ENCODE assay signal across 8 mouse cellular contexts in genomic region chr12:12938850-12939249, GRCm38 (mm10). TPM values are rescaled to one million over a fixed set of nuclear protein-coding genes. Genes with fewer than 3 reads are reported as not detected.
A peak's percentile ranks its signal among the peaks of the same experiment; 100 is the strongest.
DNase-seq lines count a peak whose midpoint lies in the region; ATAC-seq and TF ChIP-seq lines count a peak whose summit lies in the region.

No protein-coding gene starts in this region.

- ATAC-seq in embryonic facial prominence, embryonic 15.5 days (ENCODE audit: insufficient number of reproducible peaks, low FRiP score, low TSS enrichment, low read depth): no peak
- ATAC-seq in heart, embryonic 13.5 days (ENCODE audit: extremely low read depth, insufficient number of reproducible peaks, low FRiP score, low TSS enrichment): no peak
- no peak for ATAC-seq in kidney, postnatal 0 days (replicated peaks; ENCODE audit: low FRiP score, low read depth)
- ATAC-seq in liver, embryonic 13.5 days (ENCODE audit: low read depth): no peak
- peak; percentile 19; the same call in 1 of the 2 replicates for ATAC-seq in neural tube, embryonic 13.5 days (ENCODE audit: low read depth)

- peak; percentile 13 for DNase-seq in urinary bladder, postnatal 14 days (ENCODE audit: low spot score)
- DNase-seq in urinary bladder, postnatal 25 days (ENCODE audit: low spot score): no peak
- DNase-seq in kidney, postnatal 0 days (ENCODE audit: low spot score): peak; percentile 84
- no peak for DNase-seq in liver, embryonic 13.5 days
- peak; percentile 75 to 81 for DNase-seq in thymus, postnatal 10 days (ENCODE audit: low spot score in 2 of 2)

- TF ChIP-seq CTCF in kidney, postnatal 0 days (IDR thresholded peaks at IDR 0.05; ENCODE audit: low read depth): peak; percentile 83

- peak overlapping the region; percentile 23 for H3K9ac ChIP-seq in embryonic facial prominence, embryonic 15.5 days
- H3K9ac ChIP-seq in heart, embryonic 13.5 days: peak overlapping the region; percentile 94
- H3K9ac ChIP-seq in kidney, postnatal 0 days (ENCODE audit: low read depth, low read length): peak overlapping the region; percentile 83
- peak overlapping the region; percentile 67 for H3K9ac ChIP-seq in liver, embryonic 13.5 days
- H3K9ac ChIP-seq in neural tube, embryonic 13.5 days: peak overlapping the region; percentile 97

- no peaks in the 10 kb centered on the region for H3K36me3 ChIP-seq in embryonic facial prominence, embryonic 15.5 days
- peaks cover 33% of the 10 kb centered on the region for H3K36me3 ChIP-seq in heart, embryonic 13.5 days
- H3K36me3 ChIP-seq in kidney, postnatal 0 days (ENCODE audit: insufficient read depth, low read length): peaks cover 11% of the 10 kb centered on the region; the same call in 1 of the 2 replicates
- H3K36me3 ChIP-seq in liver, embryonic 13.5 days: peaks cover 10% of the 10 kb centered on the region; the same call in 1 of the 2 replicates
- peaks cover 26% of the 10 kb centered on the region for H3K36me3 ChIP-seq in neural tube, embryonic 13.5 days

- peaks cover 40% of the 10 kb centered on the region for H3K4me1 ChIP-seq in embryonic facial prominence, embryonic 15.5 days
- H3K4me1 ChIP-seq in heart, embryonic 13.5 days: peaks cover 37% of the 10 kb centered on the region
- H3K4me1 ChIP-seq in kidney, postnatal 0 days (replicated peaks; ENCODE audit: insufficient read depth, low read length): 0 out of 2 replicates have a peak, but pooled peaks cover 3% of the 10 kb centered on the region
- H3K4me1 ChIP-seq in liver, embryonic 13.5 days (replicated peaks): peaks cover 27% of the 10 kb centered on the region
- H3K4me1 ChIP-seq in neural tube, embryonic 13.5 days (replicated peaks): peaks cover 36% of the 10 kb centered on the region

- no peaks in the 10 kb centered on the region for H3K9me3 ChIP-seq in embryonic facial prominence, embryonic 15.5 days (replicated peaks)
- H3K9me3 ChIP-seq in heart, embryonic 13.5 days: no peaks in the 10 kb centered on the region
- H3K9me3 ChIP-seq in kidney, postnatal 0 days (replicated peaks; ENCODE audit: low read length): no peaks in the 10 kb centered on the region
- no peaks in the 10 kb centered on the region for H3K9me3 ChIP-seq in liver, embryonic 13.5 days (replicated peaks)
- no peaks in the 10 kb centered on the region for H3K9me3 ChIP-seq in neural tube, embryonic 13.5 days

- H3K27me3 ChIP-seq in embryonic facial prominence, embryonic 15.5 days: peaks cover 2% of the 10 kb centered on the region; the same call in 1 of the 2 replicates
- no peaks in the 10 kb centered on the region; the same call in 1 of the 2 replicates for H3K27me3 ChIP-seq in heart, embryonic 13.5 days (replicated peaks)
- no peaks in the 10 kb centered on the region for H3K27me3 ChIP-seq in kidney, postnatal 0 days (ENCODE audit: insufficient read depth, low read length)
- H3K27me3 ChIP-seq in liver, embryonic 13.5 days: peaks cover 70% of the 10 kb centered on the region
- H3K27me3 ChIP-seq in neural tube, embryonic 13.5 days: no peaks in the 10 kb centered on the region

- H3K27ac ChIP-seq in embryonic facial prominence, embryonic 15.5 days (replicated peaks): peak overlapping the region; percentile 55
- peak overlapping the region; percentile 87 for H3K27ac ChIP-seq in heart, embryonic 13.5 days (replicated peaks)
- peak overlapping the region; percentile 84 for H3K27ac ChIP-seq in kidney, postnatal 0 days
- no peak overlapping the region for H3K27ac ChIP-seq in liver, embryonic 13.5 days
- peak overlapping the region; percentile 98 for H3K27ac ChIP-seq in neural tube, embryonic 13.5 days (replicated peaks)

- peak overlapping the region; percentile 89 for H3K4me2 ChIP-seq in embryonic facial prominence, embryonic 15.5 days (replicated peaks)
- H3K4me2 ChIP-seq in heart, embryonic 13.5 days: peak overlapping the region; percentile 86
- peak overlapping the region; percentile 88 for H3K4me2 ChIP-seq in kidney, postnatal 0 days (ENCODE audit: low read length)
- peak overlapping the region; percentile 81 for H3K4me2 ChIP-seq in liver, embryonic 13.5 days
- peak overlapping the region; percentile 96 for H3K4me2 ChIP-seq in neural tube, embryonic 13.5 days

- under 1% methylated on average over 12 of the region's 12 CpGs for WGBS in embryonic facial prominence, embryonic 15.5 days
- WGBS in heart, embryonic 13.5 days: 0% methylated on average over 12 of the region's 12 CpGs
- under 1% methylated on average over 11 of the region's 12 CpGs for WGBS in kidney, postnatal 0 days
- WGBS in liver, embryonic 13.5 days (ENCODE audit: insufficient replicate concordance): under 1% methylated on average over 12 of the region's 12 CpGs
- WGBS in neural tube, embryonic 13.5 days: 0% methylated on average over 12 of the region's 12 CpGs

- peak overlapping the region; percentile 71 for H3K4me3 ChIP-seq in embryonic facial prominence, embryonic 15.5 days (replicated peaks)
- H3K4me3 ChIP-seq in heart, embryonic 13.5 days: peak overlapping the region; percentile 78
- H3K4me3 ChIP-seq in kidney, postnatal 0 days (replicated peaks; ENCODE audit: low read depth, low read length): peak overlapping the region; percentile 81
- peak overlapping the region; percentile 66 for H3K4me3 ChIP-seq in liver, embryonic 13.5 days (replicated peaks)
- peak overlapping the region; percentile 84 for H3K4me3 ChIP-seq in neural tube, embryonic 13.5 days

RNA-seq across cellular contexts. Expression of gene Mycn, which starts 2.9 kb away (rescaled TPM):
- 26.8 and 27.6 TPM in 2 replicates for polyA plus RNA-seq in embryonic facial prominence, embryonic 15.5 days (2015; fragmentation: Nextera tagmentation; extraction: Ambion mirVana)
- 45.4 and 52.2 TPM in 2 replicates for polyA plus RNA-seq in heart, embryonic 13.5 days (2015; fragmentation: Nextera tagmentation; extraction: Ambion mirVana)
- polyA plus RNA-seq in kidney, postnatal 0 days (2015; fragmentation: Nextera tagmentation; extraction: Ambion mirVana): 76.7 and 86.9 TPM in 2 replicates
- polyA plus RNA-seq in liver, embryonic 13.5 days (2015; fragmentation: Nextera tagmentation; extraction: Ambion mirVana): 7.5 and 7.7 TPM in 2 replicates
- polyA plus RNA-seq in neural tube, embryonic 13.5 days (2015; fragmentation: Nextera tagmentation; extraction: Ambion mirVana): 60.3 and 63.4 TPM in 2 replicates

Comparison
In these comparisons a context has a peak if more than half of its experiments do, and no peak if none do; other contexts are left out.
1. DNase-seq: peak in urinary bladder, postnatal 14 days (single experiment), kidney, postnatal 0 days (single experiment) and thymus, postnatal 10 days (2 of 2); none in urinary bladder, postnatal 25 days (single experiment) and liver, embryonic 13.5 days (single experiment).
2. H3K9ac ChIP-seq: peak in every context shown above with its lines; median percentile 97 in neural tube, embryonic 13.5 days; 94 in heart, embryonic 13.5 days; 83 in kidney, postnatal 0 days; 67 in liver, embryonic 13.5 days; 23 in embryonic facial prominence, embryonic 15.5 days.
3. Peak in every context shown above with its lines, with median percentiles within 50 percentile points of each other: H3K4me2 ChIP-seq and H3K4me3 ChIP-seq.